Mouse (Mus musculus) megakaryocyte, embryonic 14.5 days (primary cell): ENCODE measurements around the gene Pdlim5. TPM values are rescaled to one million over a fixed set of nuclear protein-coding genes. Genes with fewer than 3 reads are reported as not detected.

ENCODE experiments used
- H3K27me3 ChIP-seq: replicated peaks from 2 replicates; pipeline ENCODE3; 2012; ENCODE audit warnings: inconsistent platforms
- H3K36me3 ChIP-seq: replicated peaks from 2 replicates; pipeline ENCODE3; 2012; ENCODE audit warnings: low read length, inconsistent platforms, mixed read lengths
- H3K4me1 ChIP-seq: 2 replicates; pipeline ENCODE4 v1.6.1; 2012; ENCODE audit warnings: inconsistent platforms
- H3K4me3 ChIP-seq: replicated peaks from 2 replicates; pipeline ENCODE3; 2012; ENCODE audit warnings: moderate library complexity, mild to moderate bottlenecking, inconsistent platforms
- H3K9me3 ChIP-seq: 2 replicates; pipeline ENCODE4 v1.6.1; 2012; ENCODE audit warnings: inconsistent platforms
- FLI1 ChIP-seq: IDR thresholded peaks from 2 replicates; pipeline ENCODE4 v1.6.1; 2012; ENCODE audit warnings: low read length, inconsistent platforms, mixed read lengths
- GATA1 ChIP-seq: IDR thresholded peaks from 3 replicates; pipeline ENCODE4 v1.6.1; 2012; ENCODE audit warnings: mixed read lengths, low read length, inconsistent platforms, borderline replicate concordance
- polyA plus RNA-seq: library from polyadenylated mRNA; stranded (reverse); fragments of >175 nt; gene quantifications from 2 replicates; pipeline ENCODE4 v1.2.3, GENCODE M21; 2012; ENCODE audit warnings: low replicate concordance; ENCODE audit not compliant: insufficient read depth

Pdlim5 gene
- polyA plus RNA-seq, 1 experiment: 57.1 TPM

GRCm38 (mm10) chr3:142249458-142249857, 146.0 kb downstream of the Pdlim5 start:
- TF ChIP-seq FLI1 (no peak), GATA1 (no peak)
- Histone ChIP-seq H3K36me3 (peaks cover 69% of the 10 kb centered on the region), H3K9me3 (no peaks in the 10 kb centered on the region), H3K27me3 (no peaks in the 10 kb centered on the region), H3K4me3 (peak overlapping the region; percentile 11), H3K4me1 (0 out of 2 replicates have a peak, but pooled peaks cover 6% of the 10 kb centered on the region)

GRCm38 (mm10) chr3:142243263-142243662, 152.2 kb downstream of the Pdlim5 start:
- peaks cover 89% of the 10 kb centered on the region for H3K36me3 ChIP-seq
- TF ChIP-seq GATA1: no peak
- no peak for TF ChIP-seq FLI1
- H3K9me3 ChIP-seq: no peaks in the 10 kb centered on the region
- no peaks in the 10 kb centered on the region for H3K4me1 ChIP-seq
- no peaks in the 10 kb centered on the region for H3K27me3 ChIP-seq
- no peak overlapping the region for H3K4me3 ChIP-seq

- no peak overlapping the region for H3K4me3 ChIP-seq
- TF ChIP-seq FLI1 (no peak), GATA1 (no peak)
- no peaks in the 10 kb centered on the region for H3K9me3 ChIP-seq
- H3K4me1 ChIP-seq: no peaks in the 10 kb centered on the region
- no peaks in the 10 kb centered on the region for H3K27me3 ChIP-seq
- peaks cover 57% of the 10 kb centered on the region for H3K36me3 ChIP-seq
These were observed 156.2 kb downstream of the Pdlim5 start for GRCm38 (mm10) chr3:142239298-142239697.

- Histone ChIP-seq H3K27me3 (no peaks in the 10 kb centered on the region), H3K9me3 (no peaks in the 10 kb centered on the region), H3K4me1 (no peaks in the 10 kb centered on the region), H3K4me3 (no peak overlapping the region), H3K36me3 (peaks cover 50% of the 10 kb centered on the region)
- TF ChIP-seq FLI1 (no peak), GATA1 (no peak)
These were observed 157.0 kb downstream of the Pdlim5 start for GRCm38 (mm10) chr3:142238260-142239046.

GRCm38 (mm10) chr3:142237621-142238020, 157.9 kb downstream of the Pdlim5 start:
- H3K9me3 ChIP-seq: no peaks in the 10 kb centered on the region
- TF ChIP-seq GATA1: no peak
- no peak for TF ChIP-seq FLI1
- no peaks in the 10 kb centered on the region for H3K4me1 ChIP-seq
- H3K4me3 ChIP-seq: no peak overlapping the region
- H3K27me3 ChIP-seq: no peaks in the 10 kb centered on the region
- H3K36me3 ChIP-seq: peaks cover 43% of the 10 kb centered on the region

GRCm38 (mm10) chr3:142233606-142234465, 161.7 kb downstream of the Pdlim5 start:
- Histone ChIP-seq H3K4me1 (no peaks in the 10 kb centered on the region), H3K27me3 (no peaks in the 10 kb centered on the region), H3K36me3 (peaks cover 8% of the 10 kb centered on the region), H3K4me3 (no peak overlapping the region), H3K9me3 (no peaks in the 10 kb centered on the region)
- TF ChIP-seq FLI1 (no peak), GATA1 (no peak)

- no peaks in the 10 kb centered on the region for H3K4me1 ChIP-seq
- H3K36me3 ChIP-seq: no peaks in the 10 kb centered on the region
- TF ChIP-seq GATA1: no peak
- no peak for TF ChIP-seq FLI1
- no peaks in the 10 kb centered on the region for H3K9me3 ChIP-seq
- no peak overlapping the region for H3K4me3 ChIP-seq
- H3K27me3 ChIP-seq: no peaks in the 10 kb centered on the region
These were observed 166.8 kb downstream of the Pdlim5 start for GRCm38 (mm10) chr3:142228665-142229064.

GRCm38 (mm10) chr3:142222471-142223103, 172.9 kb downstream of the Pdlim5 start:
- H3K27me3 ChIP-seq: no peaks in the 10 kb centered on the region
- no peaks in the 10 kb centered on the region for H3K4me1 ChIP-seq
- TF ChIP-seq GATA1: no peak
- no peak for TF ChIP-seq FLI1
- no peaks in the 10 kb centered on the region for H3K36me3 ChIP-seq
- H3K9me3 ChIP-seq: 0 out of 2 replicates have a peak, but pooled peaks cover 6% of the 10 kb centered on the region
- no peak overlapping the region for H3K4me3 ChIP-seq

GRCm38 (mm10) chr3:142219910-142220309, 175.6 kb downstream of the Pdlim5 start:
- Histone ChIP-seq H3K27me3 (no peaks in the 10 kb centered on the region), H3K36me3 (no peaks in the 10 kb centered on the region), H3K4me1 (no peaks in the 10 kb centered on the region), H3K9me3 (0 out of 2 replicates have a peak, but pooled peaks cover 6% of the 10 kb centered on the region), H3K4me3 (no peak overlapping the region)
- TF ChIP-seq GATA1 (no peak), FLI1 (no peak)
